Mouse (Mus musculus) granulocyte monocyte progenitor cell, adult 5-6 weeks (primary cell): Measurements from ENCODE around the gene 4921539E11Rik. TPM values are rescaled to one million over a fixed set of nuclear protein-coding genes. Genes with fewer than 3 reads are reported as not detected.
A peak's percentile ranks its signal among the peaks of the same experiment; 100 is the strongest.

Experiments
- ATAC-seq: replicated peaks from 2 replicates; pipeline ENCODE4 v1.8.0; 2016; ENCODE audit warnings: mild to moderate bottlenecking, moderate TSS enrichment, inconsistent platforms; ENCODE audit not compliant: poor library complexity, severe bottlenecking
- total RNA-seq, 2 experiments: library from RNA; stranded (forward) in 1 of 2; stranded (reverse) in 1 of 2; fragments of 200-712, 200-1000 nt in 1 of 2; fragments of >200 nt in 1 of 2; fragmentation: Nextera tagmentation in 1 of 2; gene quantifications; 2 replicates each; pipeline ENCODE4 v1.2.3; 2014 to 2017

The 4921539E11Rik gene
- total RNA-seq (2014; fragmentation: Nextera tagmentation): not detected in 2 replicates
- not detected in 2 replicates for total RNA-seq (2017)

- no peak for ATAC-seq
Observed at GRCm38 (mm10) chr4:103290763-103291162, at the start of gene 4921539E11Rik. TSS of gene 4921539E11Rik (minus strand) at chr4:103290863.

GRCm38 (mm10) chr4:103335134-103335533 lies 44.5 kb upstream of the 4921539E11Rik start:
- no peak for ATAC-seq

GRCm38 (mm10) chr4:103329348-103329747 lies 38.7 kb upstream of the 4921539E11Rik start:
- ATAC-seq: no peak

GRCm38 (mm10) chr4:103326994-103327393 lies 36.3 kb upstream of the 4921539E11Rik start:
- no peak; the same call in 1 of the 2 replicates for ATAC-seq

GRCm38 (mm10) chr4:103324688-103325451 lies 34.2 kb upstream of the 4921539E11Rik start:
- ATAC-seq: no peak

GRCm38 (mm10) chr4:103321461-103321860 lies 30.8 kb upstream of the 4921539E11Rik start:
- peak; percentile 78 for ATAC-seq

GRCm38 (mm10) chr4:103315861-103316260 lies 25.2 kb upstream of the 4921539E11Rik start:
- no peak for ATAC-seq

- ATAC-seq: peak; percentile 6; the same call in 1 of the 2 replicates
Observed at GRCm38 (mm10) chr4:103314526-103314910, 23.9 kb upstream of the 4921539E11Rik start.

GRCm38 (mm10) chr4:103313587-103314525 lies 23.2 kb upstream of the 4921539E11Rik start, which contains the start of gene Oma1:
TSS of gene Oma1 (plus strand) at chr4:103313812.
- ATAC-seq: peak; percentile 94

GRCm38 (mm10) chr4:103303851-103304250 lies 13.2 kb upstream of the 4921539E11Rik start:
- ATAC-seq: no peak

- ATAC-seq: no peak
Observed at GRCm38 (mm10) chr4:103299342-103299741, 8.7 kb upstream of the 4921539E11Rik start.

- ATAC-seq: no peak
Observed at GRCm38 (mm10) chr4:103288342-103288741, 2.3 kb downstream of the 4921539E11Rik start.

GRCm38 (mm10) chr4:103273021-103273420 lies 17.6 kb downstream of the 4921539E11Rik start:
- no peak for ATAC-seq

GRCm38 (mm10) chr4:103269336-103269735 lies 21.3 kb downstream of the 4921539E11Rik start:
- ATAC-seq: peak; percentile 50

GRCm38 (mm10) chr4:103265166-103265565 lies 25.5 kb downstream of the 4921539E11Rik start:
- ATAC-seq: no peak

- ATAC-seq: no peak
Observed at GRCm38 (mm10) chr4:103263812-103264396, 26.8 kb downstream of the 4921539E11Rik start.

- ATAC-seq: no peak
Observed at GRCm38 (mm10) chr4:103263378-103263777, 27.3 kb downstream of the 4921539E11Rik start.

GRCm38 (mm10) chr4:103258817-103259216 lies 31.8 kb downstream of the 4921539E11Rik start:
- no peak for ATAC-seq

GRCm38 (mm10) chr4:103253846-103254245 lies 36.8 kb downstream of the 4921539E11Rik start:
- ATAC-seq: no peak

GRCm38 (mm10) chr4:103249436-103250085 lies 41.1 kb downstream of the 4921539E11Rik start:
- no peak for ATAC-seq
